Mouse (Mus musculus): ENCODE measurements around the gene Ifnb1. TPM values are rescaled to one million over a fixed set of nuclear protein-coding genes. Genes with fewer than 3 reads are reported as not detected.

Gene Ifnb1
- polyA plus RNA-seq, 1 experiment from 2014 or later = not detected

DNA sequence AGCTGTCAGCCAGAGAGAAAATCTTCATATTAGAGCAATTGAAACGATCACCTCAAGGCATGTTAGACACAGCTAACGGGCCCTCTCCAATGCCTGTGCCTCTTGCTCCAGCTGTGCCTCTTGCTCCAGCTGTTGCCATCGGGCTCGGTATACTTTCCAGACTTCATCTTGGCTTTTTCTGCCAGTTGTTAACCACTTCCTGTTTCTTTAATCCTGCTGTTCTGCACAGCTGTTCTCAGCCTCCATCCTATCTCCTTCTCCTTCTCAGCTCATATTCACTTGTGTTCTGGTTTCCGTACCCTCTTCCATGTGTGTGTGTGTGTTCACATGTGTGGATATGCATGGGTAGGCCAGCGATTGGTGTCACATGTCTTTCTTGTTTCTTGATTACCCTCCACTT, 42.4 kb downstream of the Ifnb1 start:
- Histone ChIP-seq H3K9me3 (ENCODE audit: control insufficient read depth, low read length) (no peaks in the 10 kb centered on the region), H3K27ac (ENCODE audit: low read depth, low read length) (no peak overlapping the region), H3K4me2 (replicated peaks; ENCODE audit: low read depth, low read length) (no peak overlapping the region), H3K36me3 (ENCODE audit: control insufficient read depth, insufficient read depth, low read length) (no peaks in the 10 kb centered on the region), H3K9ac (ENCODE audit: low read depth, low read length) (no peak overlapping the region), H3K4me3 (ENCODE audit: low read depth, low read length) (no peak overlapping the region), H3K27me3 (ENCODE audit: control insufficient read depth, insufficient read depth, low read length) (no peaks in the 10 kb centered on the region), H3K4me1 (replicated peaks; ENCODE audit: control insufficient read depth, insufficient read depth, low read length) (no peaks in the 10 kb centered on the region)
- no peak for DNase-seq (ENCODE audit: low spot score)
- ATAC-seq (ENCODE audit: low FRiP score) = no peak
- 74% methylated on average over 6 of the region's 6 CpGs for WGBS

DNA sequence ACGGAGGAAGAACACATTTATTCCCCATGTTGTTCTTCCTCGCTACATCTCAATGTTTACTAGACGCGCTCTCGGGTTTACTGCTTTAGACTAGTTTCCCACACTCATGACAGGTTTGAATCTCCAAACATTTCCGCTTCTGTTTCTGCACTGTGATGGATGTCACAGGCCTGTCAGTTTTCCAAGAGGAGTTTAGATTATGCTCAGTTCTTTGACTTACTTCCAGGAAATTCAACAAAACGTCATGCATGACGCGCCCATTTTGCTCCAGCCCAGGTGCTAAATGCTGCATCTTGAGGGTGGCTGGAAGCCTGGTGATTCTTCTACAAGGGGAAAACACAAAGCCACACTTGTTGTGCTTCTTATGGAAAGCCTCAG, 43.8 kb downstream of the Ifnb1 start:
- Histone ChIP-seq H3K27ac (ENCODE audit: low read depth, low read length) (no peak overlapping the region), H3K27me3 (ENCODE audit: control insufficient read depth, insufficient read depth, low read length) (no peaks in the 10 kb centered on the region), H3K9me3 (ENCODE audit: control insufficient read depth, low read length) (no peaks in the 10 kb centered on the region), H3K4me1 (replicated peaks; ENCODE audit: control insufficient read depth, insufficient read depth, low read length) (no peaks in the 10 kb centered on the region), H3K4me2 (replicated peaks; ENCODE audit: low read depth, low read length) (no peak overlapping the region), H3K36me3 (ENCODE audit: control insufficient read depth, insufficient read depth, low read length) (no peaks in the 10 kb centered on the region), H3K4me3 (ENCODE audit: low read depth, low read length) (no peak overlapping the region), H3K9ac (ENCODE audit: low read depth, low read length) (no peak overlapping the region)
- 91% methylated on average over 9 of the region's 9 CpGs for WGBS
- DNase-seq (ENCODE audit: low spot score) (no peak), ATAC-seq (ENCODE audit: low FRiP score) (no peak)

DNA sequence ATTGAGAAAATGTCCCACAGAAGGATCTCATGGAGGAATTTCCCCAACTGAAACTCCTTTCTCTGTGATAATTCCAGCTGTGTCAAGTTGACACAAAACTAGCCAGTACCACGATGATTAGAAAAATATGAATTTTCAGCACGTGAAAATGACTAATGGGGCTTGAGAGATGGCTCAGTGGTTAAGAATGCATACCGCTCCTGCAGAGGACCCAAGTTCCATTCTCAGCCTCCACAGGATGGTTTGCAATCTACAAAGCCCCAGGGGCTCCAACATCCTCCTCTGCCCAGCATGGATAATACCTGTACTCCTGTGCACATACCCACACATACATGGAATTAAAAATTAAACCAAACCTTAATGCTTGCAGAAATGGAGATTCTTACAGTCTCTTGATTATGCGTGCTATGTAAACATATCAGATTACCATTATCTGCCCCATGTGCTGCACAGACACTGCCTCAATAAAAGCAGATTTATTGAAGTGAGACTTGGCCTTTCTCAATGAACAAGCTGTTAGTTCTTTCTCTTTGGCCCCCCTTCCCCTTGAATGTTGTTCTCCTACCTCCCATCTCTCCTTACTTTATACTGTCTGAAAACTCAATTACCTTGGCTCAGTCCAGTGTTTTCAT, 44.3 kb downstream of the Ifnb1 start:
- H3K4me3 ChIP-seq (ENCODE audit: low read depth, low read length) = no peak overlapping the region
- no peaks in the 10 kb centered on the region for H3K4me1 ChIP-seq (replicated peaks; ENCODE audit: control insufficient read depth, insufficient read depth, low read length)
- H3K4me2 ChIP-seq (replicated peaks; ENCODE audit: low read depth, low read length) = no peak overlapping the region
- 76% methylated on average over 4 of the region's 4 CpGs for WGBS
- no peaks in the 10 kb centered on the region for H3K9me3 ChIP-seq (ENCODE audit: control insufficient read depth, low read length)
- H3K27me3 ChIP-seq (ENCODE audit: control insufficient read depth, insufficient read depth, low read length) = no peaks in the 10 kb centered on the region
- no peaks in the 10 kb centered on the region for H3K36me3 ChIP-seq (ENCODE audit: control insufficient read depth, insufficient read depth, low read length)
- no peak for DNase-seq (ENCODE audit: low spot score)
- ATAC-seq (ENCODE audit: low FRiP score) = no peak
- H3K27ac ChIP-seq (ENCODE audit: low read depth, low read length) = no peak overlapping the region
- no peak overlapping the region for H3K9ac ChIP-seq (ENCODE audit: low read depth, low read length)

DNA sequence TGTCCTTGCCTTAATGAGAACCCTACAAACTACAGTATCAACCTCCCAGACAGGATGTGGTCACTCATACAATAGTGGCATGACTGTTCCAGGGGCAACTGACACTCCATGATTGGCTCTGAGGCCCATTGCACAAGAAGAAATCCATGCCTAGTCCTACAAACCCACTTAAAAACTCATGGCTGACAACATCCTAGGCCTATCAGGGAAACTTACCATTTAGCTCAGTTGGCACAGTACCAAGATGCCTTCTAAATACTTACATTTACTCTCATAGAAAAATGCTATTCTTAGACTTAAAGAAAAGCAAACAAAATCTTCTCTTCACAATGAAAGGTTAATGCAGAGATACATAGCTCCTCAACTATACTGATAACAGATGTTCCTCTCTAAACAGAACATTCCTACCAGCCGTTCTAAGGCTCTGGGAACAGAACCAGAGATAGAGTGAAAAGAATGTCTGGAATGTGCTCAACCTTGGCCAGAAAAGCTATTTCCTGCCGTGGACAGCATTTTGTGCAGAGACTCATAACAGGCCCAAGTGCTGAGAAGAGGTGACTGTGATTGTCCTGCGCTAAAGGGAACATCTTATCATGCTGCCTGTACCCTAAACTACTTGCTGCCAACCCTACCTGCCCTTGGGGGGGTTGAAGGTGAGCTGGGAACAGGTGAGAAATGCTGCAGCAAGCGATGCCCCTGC, 45.9 kb downstream of the Ifnb1 start:
- WGBS = 70% methylated on average over 4 of the region's 4 CpGs

DNA sequence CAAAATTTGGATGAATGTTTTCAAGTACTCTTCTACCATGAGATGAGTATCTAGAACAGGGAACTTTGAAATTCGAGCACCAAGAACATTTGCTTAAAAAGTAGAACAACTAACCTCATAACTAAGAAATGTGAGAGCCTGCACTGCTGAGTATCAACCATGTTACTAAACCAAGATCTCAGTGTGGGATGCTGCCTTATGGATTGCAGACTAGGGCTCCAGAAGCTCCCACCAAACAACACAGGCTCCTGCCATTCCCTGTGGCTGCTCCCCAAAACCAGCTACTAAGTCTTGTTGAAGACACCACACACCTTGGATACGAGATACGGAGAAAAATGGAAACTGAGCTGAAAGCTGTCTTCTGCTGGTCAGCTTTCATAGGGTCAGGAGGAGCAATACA, 46.5 kb downstream of the Ifnb1 start:
- ATAC-seq (ENCODE audit: low FRiP score) (no peak), DNase-seq (ENCODE audit: low spot score) (no peak)
- Histone ChIP-seq H3K27ac (ENCODE audit: low read depth, low read length) (no peak overlapping the region), H3K9me3 (ENCODE audit: control insufficient read depth, low read length) (no peaks in the 10 kb centered on the region), H3K4me3 (ENCODE audit: low read depth, low read length) (no peak overlapping the region), H3K4me1 (replicated peaks; ENCODE audit: control insufficient read depth, insufficient read depth, low read length) (0 out of 2 replicates have a peak, but pooled peaks cover 2% of the 10 kb centered on the region), H3K9ac (ENCODE audit: low read depth, low read length) (no peak overlapping the region), H3K27me3 (ENCODE audit: control insufficient read depth, insufficient read depth, low read length) (no peaks in the 10 kb centered on the region), H3K4me2 (replicated peaks; ENCODE audit: low read depth, low read length) (no peak overlapping the region), H3K36me3 (ENCODE audit: control insufficient read depth, insufficient read depth, low read length) (no peaks in the 10 kb centered on the region)
- 92% methylated on average over 3 of the region's 3 CpGs for WGBS

More for the DNA sequence above, 45.9 kb downstream of the Ifnb1 start:
- ATAC-seq (ENCODE audit: low FRiP score) (no peak), DNase-seq (ENCODE audit: low spot score) (no peak)
- H3K9ac ChIP-seq (ENCODE audit: low read depth, low read length) = no peak overlapping the region
- no peaks in the 10 kb centered on the region for H3K36me3 ChIP-seq (ENCODE audit: control insufficient read depth, insufficient read depth, low read length)
- H3K27ac ChIP-seq (ENCODE audit: low read depth, low read length) = no peak overlapping the region
- no peaks in the 10 kb centered on the region for H3K9me3 ChIP-seq (ENCODE audit: control insufficient read depth, low read length)
- H3K27me3 ChIP-seq (ENCODE audit: control insufficient read depth, insufficient read depth, low read length) = no peaks in the 10 kb centered on the region
- H3K4me3 ChIP-seq (ENCODE audit: low read depth, low read length) = no peak overlapping the region
- H3K4me1 ChIP-seq (replicated peaks; ENCODE audit: control insufficient read depth, insufficient read depth, low read length) = 0 out of 2 replicates have a peak, but pooled peaks cover 2% of the 10 kb centered on the region
- no peak overlapping the region for H3K4me2 ChIP-seq (replicated peaks; ENCODE audit: low read depth, low read length)

Other genes with a start within 250 kb of the Ifnb1 start
- 4.5 and 4.8 TPM in 2 replicates for gene Hacd4, start 83.8 kb downstream of the Ifnb1 start, polyA plus RNA-seq (2014; fragmentation: Nextera tagmentation; extraction: Ambion mirVana)
- gene Ifna15, start 35.5 kb upstream of the Ifnb1 start, polyA plus RNA-seq (2014; fragmentation: Nextera tagmentation; extraction: Ambion mirVana) = not detected in 2 replicates
- not detected in 2 replicates for gene Ifna14, start 49.0 kb upstream of the Ifnb1 start, polyA plus RNA-seq (2014; fragmentation: Nextera tagmentation; extraction: Ambion mirVana)
- gene Ifna9, start 69.6 kb upstream of the Ifnb1 start, polyA plus RNA-seq (2014; fragmentation: Nextera tagmentation; extraction: Ambion mirVana) = not detected in 2 replicates
- gene Ifna12, start 80.6 kb upstream of the Ifnb1 start, polyA plus RNA-seq (2014; fragmentation: Nextera tagmentation; extraction: Ambion mirVana) = not detected in 2 replicates
- not detected in 2 replicates for gene C87499, start 111.6 kb upstream of the Ifnb1 start, polyA plus RNA-seq (2014; fragmentation: Nextera tagmentation; extraction: Ambion mirVana)
- gene Ifna13, start 121.7 kb upstream of the Ifnb1 start, polyA plus RNA-seq (2014; fragmentation: Nextera tagmentation; extraction: Ambion mirVana) = not detected in 2 replicates
- not detected in 2 replicates for gene Ifna16, start 154.2 kb upstream of the Ifnb1 start, polyA plus RNA-seq (2014; fragmentation: Nextera tagmentation; extraction: Ambion mirVana)
- gene Ifna2, start 161.1 kb upstream of the Ifnb1 start, polyA plus RNA-seq (2014; fragmentation: Nextera tagmentation; extraction: Ambion mirVana) = not detected in 2 replicates
- not detected in 2 replicates for gene Ifnab, start 168.6 kb upstream of the Ifnb1 start, polyA plus RNA-seq (2014; fragmentation: Nextera tagmentation; extraction: Ambion mirVana)
- gene Gm26566, start 199.0 kb upstream of the Ifnb1 start, polyA plus RNA-seq (2014; fragmentation: Nextera tagmentation; extraction: Ambion mirVana) = 0.77 and 1.2 TPM in 2 replicates
- 136 and 150 TPM in 2 replicates for gene Klhl9, start 199.7 kb upstream of the Ifnb1 start, polyA plus RNA-seq (2014; fragmentation: Nextera tagmentation; extraction: Ambion mirVana)
- gene Gm13271, start 232.1 kb upstream of the Ifnb1 start, polyA plus RNA-seq (2014; fragmentation: Nextera tagmentation; extraction: Ambion mirVana) = not detected in 2 replicates
- gene Gm13283, start 237.3 kb upstream of the Ifnb1 start, polyA plus RNA-seq (2014; fragmentation: Nextera tagmentation; extraction: Ambion mirVana) = 0.20 and 0.32 TPM in 2 replicates